Mouse (Mus musculus) kidney, adult 2 months (tissue): ENCODE data around the gene Dock2. TPM values are rescaled to one million over a fixed set of nuclear protein-coding genes. Genes with fewer than 3 reads are reported as not detected.
"Not testable (repeated sequence)": the region's sequence is repeated elsewhere in the genome, so short reads cannot be mapped to it uniquely, and the experiment has no call there.

Experiments used
- DNase-seq: peaks from one replicate; pipeline ENCODE4 v3.0.0; 2021
- H3K27ac ChIP-seq: fragments of 200-500 bp; 2 replicates; pipeline ENCODE4 v1.5.1; 2012; ENCODE audit warnings: low read depth, low read length, control low read depth, inconsistent platforms; ENCODE audit not compliant: insufficient read depth
- H3K27me3 ChIP-seq: fragments of 200-500 bp; replicated peaks from 2 replicates; pipeline ENCODE4 v1.6.1; 2012; ENCODE audit warnings: mild to moderate bottlenecking, moderate library complexity, low read length, inconsistent platforms; ENCODE audit not compliant: control insufficient read depth, insufficient read depth
- H3K36me3 ChIP-seq: fragments of 200-500 bp; 2 replicates; pipeline ENCODE4 v1.6.1; 2012; ENCODE audit warnings: mild to moderate bottlenecking, moderate library complexity, low read length, inconsistent platforms; ENCODE audit not compliant: control insufficient read depth, insufficient read depth
- H3K4me1 ChIP-seq: fragments of 200-500 bp; 2 replicates; pipeline ENCODE4 v1.6.1; 2011; ENCODE audit warnings: low read length; ENCODE audit not compliant: control insufficient read depth, insufficient read depth
- H3K4me3 ChIP-seq: fragments of 200-500 bp; 2 replicates; pipeline ENCODE4 v1.5.1; 2011; ENCODE audit warnings: mild to moderate bottlenecking, low read depth, low read length, control low read depth; ENCODE audit not compliant: insufficient read depth
- CTCF ChIP-seq: fragments of 200-500 bp; conservative IDR thresholded peaks from 2 replicates; pipeline ENCODE4 v1.5.1; 2011; ENCODE audit warnings: low read depth, mild to moderate bottlenecking, control low read depth, low read length, moderate library complexity, mixed read lengths; ENCODE audit not compliant: insufficient read depth, insufficient read length
- POLR2A ChIP-seq: fragments of 200-500 bp; IDR thresholded peaks from one replicate; pipeline ENCODE4 v1.6.1; 2011; ENCODE audit warnings: low read depth, low read length, control low read depth
- WGBS: fragments of 180-500 bp; shearing (Covaris S2); methylation state at CpG from one replicate; pipeline ENCODE4 v1.1.7; 2018; 5-methylcytosine and 5-hydroxymethylcytosine counted together
- polyA plus RNA-seq: library from polyadenylated mRNA; depleted of rRNA; stranded (reverse); fragments of >200 nt; gene quantifications from 2 replicates; pipeline ENCODE4 v1.2.3, GENCODE M21; 2012

Dock2 gene
- polyA plus RNA-seq, 1 experiment, result 2.8 TPM

DNA sequence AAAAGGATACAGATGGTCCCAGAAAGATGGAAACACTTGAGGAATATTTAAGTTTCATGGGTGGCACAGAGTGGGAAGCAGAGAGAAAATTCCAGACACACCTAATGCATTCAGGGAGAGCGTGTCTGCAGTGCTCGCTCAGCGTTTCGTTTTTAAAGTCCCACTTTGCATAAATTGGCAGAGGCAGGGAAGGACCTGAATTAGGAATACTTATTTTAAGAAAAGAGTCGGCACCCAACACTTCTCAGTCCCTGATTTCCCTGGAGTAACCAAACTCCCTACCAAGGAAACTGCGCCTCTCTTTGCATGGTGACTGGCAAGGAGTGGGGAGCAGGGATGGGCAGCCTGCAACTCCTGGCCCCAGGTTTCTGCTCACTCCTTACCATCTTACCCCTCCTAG, 546.8 kb downstream of the Dock2 start:
- Histone ChIP-seq H3K27me3 (no peaks in the 10 kb centered on the region), H3K27ac (no peak overlapping the region), H3K4me1 (no peaks in the 10 kb centered on the region), H3K4me3 (no peak overlapping the region), H3K36me3 (no peaks in the 10 kb centered on the region)
- DNase-seq, result no peak
- no peak for TF ChIP-seq POLR2A
- no peak for TF ChIP-seq CTCF
- 67% methylated on average over 6 of the region's 6 CpGs for WGBS

DNA sequence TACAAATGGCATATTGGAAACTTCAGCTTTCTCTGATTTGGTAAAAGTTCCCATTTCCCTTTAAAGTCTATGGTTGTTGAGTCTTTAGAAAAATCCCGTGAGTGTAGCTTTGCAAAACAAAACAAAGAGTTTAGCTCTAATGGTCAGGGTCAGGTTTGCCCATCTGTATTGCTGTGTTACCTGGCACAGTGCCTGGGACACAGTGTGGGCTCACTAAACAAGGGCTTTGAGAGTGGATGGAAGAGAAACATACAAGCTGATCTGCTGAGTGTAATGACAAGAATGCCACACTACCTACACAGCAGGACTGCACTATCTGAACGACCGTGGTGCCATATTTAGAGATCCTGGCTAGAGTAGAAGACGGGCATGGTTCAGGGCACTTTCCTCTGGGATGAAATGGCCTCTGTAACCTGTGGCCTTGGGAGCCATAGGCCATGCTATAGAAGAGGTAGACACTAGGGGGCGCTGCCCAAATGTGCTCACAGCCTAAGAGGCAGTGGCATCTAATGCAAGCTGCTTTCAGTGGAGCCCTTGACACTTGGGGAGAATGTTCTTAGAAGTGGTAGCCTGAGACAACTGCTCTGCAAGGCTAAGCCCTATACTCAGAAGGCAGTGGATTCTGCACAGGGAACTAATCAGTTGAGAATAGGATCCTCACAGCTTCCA, 547.5 kb downstream of the Dock2 start:
- 53% methylated on average over 5 of the region's 5 CpGs for WGBS

DNA sequence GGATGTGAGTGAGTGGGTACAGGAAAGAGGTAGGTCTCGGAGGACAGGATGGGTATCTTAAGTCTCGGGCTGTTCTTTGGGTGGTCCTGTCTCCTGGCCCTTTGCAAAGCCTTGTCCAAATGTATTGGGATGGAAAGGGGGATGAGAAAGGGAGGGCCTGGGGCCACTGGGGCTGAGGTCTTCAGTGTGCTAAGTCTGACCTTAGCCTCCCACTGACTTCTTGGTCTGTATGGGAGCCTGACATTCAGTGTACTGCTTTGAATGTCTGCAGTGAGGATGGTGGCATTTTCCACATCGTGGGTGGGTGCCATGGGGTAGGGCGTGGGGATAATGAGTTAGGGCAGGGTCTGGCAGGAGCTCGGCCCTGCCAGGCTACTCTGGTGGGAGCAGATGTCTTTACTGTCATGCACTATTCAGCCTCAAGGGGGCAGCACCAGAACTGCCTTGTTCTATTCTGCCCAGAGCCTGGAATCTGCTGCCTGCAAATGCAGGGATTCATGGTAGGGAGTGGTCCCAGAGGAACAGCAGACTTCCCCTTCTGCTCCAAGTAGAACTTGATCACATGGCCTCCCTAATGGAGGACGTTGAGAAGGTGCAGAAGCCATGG, 554.8 kb downstream of the Dock2 start:
- Histone ChIP-seq H3K4me1 (no peaks in the 10 kb centered on the region), H3K27ac (no peak overlapping the region), H3K4me3 (no peak overlapping the region), H3K36me3 (no peaks in the 10 kb centered on the region), H3K27me3 (no peaks in the 10 kb centered on the region)
- 40% methylated on average over 6 of the region's 6 CpGs for WGBS
- peak; percentile 44 for DNase-seq
- TF ChIP-seq POLR2A, result no peak
- peak; percentile 58 for TF ChIP-seq CTCF

More for the DNA sequence above, 547.5 kb downstream of the Dock2 start:
- Histone ChIP-seq H3K4me1 (no peaks in the 10 kb centered on the region), H3K27ac (no peak overlapping the region), H3K4me3 (no peak overlapping the region), H3K27me3 (no peaks in the 10 kb centered on the region), H3K36me3 (no peaks in the 10 kb centered on the region)
- DNase-seq, result peak; percentile 11
- TF ChIP-seq POLR2A (no peak), CTCF (peak; percentile 46)

DNA sequence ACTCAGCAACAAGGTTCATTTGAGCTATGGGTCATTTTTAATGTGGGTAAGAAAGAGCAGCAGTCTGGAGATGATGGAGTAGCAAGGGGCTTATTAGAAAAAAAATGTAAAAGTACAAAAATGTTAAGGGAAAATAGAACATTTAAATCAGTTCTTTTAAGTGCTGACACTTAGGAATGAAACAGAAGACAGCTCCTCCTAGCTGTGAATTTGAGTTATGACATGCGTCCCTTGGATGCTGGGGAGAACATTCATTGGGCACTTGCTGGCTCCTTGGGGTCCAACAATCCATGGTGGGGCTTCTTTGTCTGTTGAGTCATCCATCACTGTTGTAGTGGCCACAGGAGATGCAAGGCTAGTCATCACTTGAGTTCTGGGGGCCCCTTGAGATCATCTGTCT, 556.5 kb downstream of the Dock2 start:
- H3K4me3 ChIP-seq, result no peak overlapping the region
- H3K4me1 ChIP-seq, result no peaks in the 10 kb centered on the region
- H3K27me3 ChIP-seq, result no peaks in the 10 kb centered on the region
- TF ChIP-seq CTCF (0 out of 2 replicates have a peak, but pooled peaks have one; percentile 8), POLR2A (no peak)
- WGBS, result 57% methylated on average over 1 of the region's 1 CpGs
- no peaks in the 10 kb centered on the region for H3K36me3 ChIP-seq
- no peak overlapping the region for H3K27ac ChIP-seq
- no peak for DNase-seq

DNA sequence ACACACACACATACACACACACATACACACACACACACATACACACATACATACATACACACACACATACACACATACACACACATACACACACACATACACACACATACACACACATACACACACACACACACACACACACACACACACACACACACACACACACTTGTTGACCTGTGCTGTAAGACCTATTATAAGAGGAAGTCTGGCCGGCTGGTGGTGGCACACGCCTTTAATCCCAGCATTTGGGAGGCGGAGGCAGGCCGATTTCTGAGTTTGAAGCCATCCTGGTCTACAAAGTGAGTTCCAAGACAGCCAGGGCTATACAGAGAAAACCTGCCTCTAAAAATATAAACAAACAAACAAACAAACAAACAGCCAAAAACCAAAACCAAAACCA, 563.1 kb downstream of the Dock2 start:
- WGBS, result 82% methylated on average over 4 of the region's 4 CpGs
- H3K36me3 ChIP-seq, H3K4me3 ChIP-seq, H3K27me3 ChIP-seq, H3K27ac ChIP-seq, H3K4me1 ChIP-seq, DNase-seq: not testable (repeated sequence)

DNA sequence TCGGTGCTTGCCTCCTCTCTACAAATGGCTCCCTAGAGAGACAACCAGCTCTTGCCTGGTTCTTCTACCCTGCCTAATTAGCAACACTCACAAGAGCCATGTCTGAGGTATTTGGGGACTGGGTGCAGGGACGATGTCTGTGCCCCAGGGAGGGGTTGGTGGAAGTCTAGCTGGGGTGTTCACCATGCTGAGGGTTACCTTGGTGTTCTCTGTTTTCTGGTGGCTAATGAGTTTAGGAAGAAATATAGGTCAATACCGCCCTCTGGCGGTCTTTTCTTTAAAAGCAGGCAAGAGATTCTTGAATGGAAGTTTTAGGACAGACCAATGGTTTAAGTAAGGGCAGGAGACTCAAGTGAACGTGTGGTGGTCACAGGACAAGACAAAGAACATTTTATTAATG, 570.8 kb downstream of the Dock2 start:
- DNase-seq, result peak; percentile 65
- TF ChIP-seq POLR2A (no peak), CTCF (0 out of 2 replicates have a peak, but pooled peaks have one; percentile 14)
- H3K4me1 ChIP-seq, result no peaks in the 10 kb centered on the region
- no peak overlapping the region for H3K27ac ChIP-seq
- no peak overlapping the region for H3K4me3 ChIP-seq
- 19% methylated on average over 5 of the region's 5 CpGs for WGBS
- H3K27me3 ChIP-seq, result no peaks in the 10 kb centered on the region
- H3K36me3 ChIP-seq, result no peaks in the 10 kb centered on the region

DNA sequence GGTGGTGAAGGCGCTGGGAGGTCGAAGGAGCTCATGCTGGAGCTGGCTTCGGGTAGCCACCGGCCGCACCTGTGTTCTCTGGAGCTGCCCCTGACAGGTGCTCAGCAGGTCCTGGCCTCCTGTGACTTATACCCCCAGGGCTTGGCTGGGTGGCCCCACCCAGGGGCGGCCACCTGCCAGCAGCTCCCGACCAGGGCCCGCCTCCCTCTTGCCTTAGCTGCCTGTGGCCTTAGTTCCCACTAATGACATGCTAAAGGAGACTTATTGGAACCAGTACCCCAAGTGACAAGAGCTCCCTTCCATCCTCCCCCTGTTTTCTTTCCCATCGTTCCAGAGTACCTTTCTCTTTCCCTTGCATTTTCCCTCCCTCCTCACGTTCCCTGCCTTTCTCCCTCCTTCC, 575.7 kb downstream of the Dock2 start, which contains the start of gene Foxi1:
Gene Foxi1 (minus strand): TSS at position 101 of the 400 bp plus-strand sequence.
- TF ChIP-seq POLR2A (no peak), CTCF (no peak)
- peak within 1 kb of the TSS; percentile 5; the same call in 1 of the 2 replicates for H3K4me3 ChIP-seq
- no peaks in the 10 kb centered on the region for H3K27me3 ChIP-seq
- peak; percentile 13 for DNase-seq
- no peaks in the 10 kb centered on the region for H3K4me1 ChIP-seq
- H3K27ac ChIP-seq, result no peak within 1 kb of the TSS
- H3K36me3 ChIP-seq, result no peaks in the 10 kb centered on the region
- WGBS, result 61% methylated on average over 10 of the region's 10 CpGs
